Mouse (Mus musculus) heart, postnatal 0 days (tissue): ENCODE measurements around the gene Map4k4.

ENCODE experiments used
- CTCF ChIP-seq: IDR thresholded peaks from 2 replicates; pipeline ENCODE4 v1.5.1; 2016; ENCODE audit warnings: antibody characterized with exemption, control low read depth, low read depth
- EP300 ChIP-seq: IDR thresholded peaks from 2 replicates; pipeline ENCODE4 v1.6.1; 2016; ENCODE audit warnings: antibody characterized with exemption, low read depth

DNA sequence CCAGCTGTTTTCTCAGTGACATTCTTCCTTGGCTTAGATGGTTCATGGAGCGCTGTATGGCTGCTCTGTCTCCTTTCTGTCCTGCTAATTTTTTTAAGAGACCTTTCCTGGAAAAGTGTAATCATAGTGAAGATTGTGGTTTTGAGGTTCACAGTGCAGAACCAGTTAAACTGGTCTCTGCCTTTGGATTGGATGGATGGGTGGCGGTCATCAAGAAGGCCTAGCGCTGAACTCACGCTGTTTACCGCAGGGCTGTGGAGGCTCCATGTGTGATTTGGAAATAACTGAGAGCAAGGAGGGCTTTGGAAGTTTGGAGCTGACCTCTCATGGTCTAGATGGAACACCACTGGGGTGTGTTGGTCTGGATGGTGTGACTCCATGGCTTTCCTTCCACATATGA lies 56.0 kb downstream of the Map4k4 start:
- no peak for TF ChIP-seq CTCF
- no peak for TF ChIP-seq EP300
